Mouse (Mus musculus): ENCODE measurements around the gene Syt1. TPM values are rescaled to one million over a fixed set of nuclear protein-coding genes. Genes with fewer than 3 reads are reported as not detected.

The Syt1 gene
- polyA plus RNA-seq, 1 experiment from 2014 or later = 0.29 TPM

- Histone ChIP-seq H3K9ac (no peak overlapping the region), H3K4me2 (no peak overlapping the region), H3K9me3 (replicated peaks) (0 out of 2 replicates have a peak, but pooled peaks cover 5% of the 10 kb centered on the region), H3K4me1 (no peaks in the 10 kb centered on the region), H3K27ac (no peak overlapping the region), H3K4me3 (no peak overlapping the region), H3K27me3 (replicated peaks) (no peaks in the 10 kb centered on the region), H3K36me3 (no peaks in the 10 kb centered on the region)
- no peak for ATAC-seq
- WGBS (ENCODE audit: insufficient replicate concordance) = 76% methylated on average over 5 of the region's 5 CpGs
Measured at GRCm38 (mm10) chr10:108875730-108876129, 135.1 kb downstream of the Syt1 start.

- no peaks in the 10 kb centered on the region for H3K27me3 ChIP-seq (replicated peaks)
- H3K9me3 ChIP-seq (replicated peaks) = 0 out of 2 replicates have a peak, but pooled peaks cover 5% of the 10 kb centered on the region
- ATAC-seq = no peak
- no peak overlapping the region for H3K27ac ChIP-seq
- 60% methylated on average over 4 of the region's 4 CpGs for WGBS (ENCODE audit: insufficient replicate concordance)
- no peak overlapping the region for H3K4me2 ChIP-seq
- H3K9ac ChIP-seq = no peak overlapping the region
- H3K4me3 ChIP-seq = no peak overlapping the region
- no peaks in the 10 kb centered on the region for H3K36me3 ChIP-seq
- no peaks in the 10 kb centered on the region for H3K4me1 ChIP-seq
Measured at GRCm38 (mm10) chr10:108874687-108875086, 136.1 kb downstream of the Syt1 start.

DNA sequence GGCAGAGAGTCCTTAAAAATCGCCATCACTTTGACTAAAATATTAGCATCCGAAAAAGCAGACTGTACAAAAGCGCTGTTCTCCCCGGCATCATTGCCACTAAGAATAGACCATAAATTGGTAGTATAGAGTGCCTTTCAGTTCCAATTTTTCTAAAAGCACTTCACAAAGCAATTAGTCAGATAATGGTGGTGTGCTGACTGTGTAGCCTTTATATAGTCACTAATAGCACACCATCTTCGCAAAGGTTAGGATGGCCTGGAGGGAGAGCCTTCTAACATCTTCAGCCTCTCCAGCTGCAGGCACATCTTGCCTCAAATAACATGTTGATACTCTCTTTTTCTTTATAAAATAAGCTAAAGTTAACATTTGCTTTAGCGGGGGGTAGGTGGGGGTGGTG lies 138.4 kb downstream of the Syt1 start:
- ATAC-seq = no peak
- Histone ChIP-seq H3K4me1 (no peaks in the 10 kb centered on the region), H3K27ac (no peak overlapping the region), H3K4me3 (no peak overlapping the region), H3K9ac (no peak overlapping the region), H3K36me3 (no peaks in the 10 kb centered on the region), H3K4me2 (no peak overlapping the region), H3K27me3 (replicated peaks) (no peaks in the 10 kb centered on the region), H3K9me3 (replicated peaks) (no peaks in the 10 kb centered on the region)
- WGBS (ENCODE audit: insufficient replicate concordance) = 76% methylated on average over 6 of the region's 6 CpGs

- ATAC-seq = no peak
- Histone ChIP-seq H3K4me2 (no peak overlapping the region), H3K4me1 (no peaks in the 10 kb centered on the region), H3K27ac (no peak overlapping the region), H3K9me3 (replicated peaks) (no peaks in the 10 kb centered on the region), H3K36me3 (no peaks in the 10 kb centered on the region), H3K9ac (no peak overlapping the region), H3K4me3 (no peak overlapping the region), H3K27me3 (replicated peaks) (no peaks in the 10 kb centered on the region)
- WGBS (ENCODE audit: insufficient replicate concordance) = 66% methylated on average over 4 of the region's 4 CpGs
Measured at GRCm38 (mm10) chr10:108870586-108870985, 140.2 kb downstream of the Syt1 start.

- Histone ChIP-seq H3K36me3 (no peaks in the 10 kb centered on the region), H3K4me2 (no peak overlapping the region), H3K9me3 (replicated peaks) (no peaks in the 10 kb centered on the region), H3K4me3 (no peak overlapping the region), H3K9ac (no peak overlapping the region), H3K27ac (no peak overlapping the region), H3K27me3 (replicated peaks) (no peaks in the 10 kb centered on the region), H3K4me1 (no peaks in the 10 kb centered on the region)
- ATAC-seq = no peak
- WGBS (ENCODE audit: insufficient replicate concordance) = 64% methylated on average over 4 of the region's 4 CpGs
Measured at GRCm38 (mm10) chr10:108868136-108868535, 142.6 kb downstream of the Syt1 start.

DNA sequence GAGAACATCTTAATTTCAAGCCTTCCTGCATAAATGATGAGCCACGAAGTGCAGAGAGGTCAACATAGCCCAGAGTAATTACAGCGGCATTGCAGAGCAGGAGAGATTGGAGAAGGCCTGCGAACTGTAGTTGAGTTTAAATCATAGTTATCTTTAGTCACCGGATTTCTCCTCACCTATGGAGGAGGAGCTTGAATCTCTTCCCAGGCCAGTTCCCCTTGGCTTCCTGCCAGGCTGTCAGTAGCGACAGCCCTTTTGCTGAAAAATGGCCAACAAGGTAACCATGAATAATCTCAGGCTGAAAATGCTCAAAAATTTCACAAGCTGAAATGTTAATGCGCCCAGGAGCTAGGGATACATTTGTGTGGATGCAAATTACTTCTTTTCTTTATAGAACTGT lies 143.6 kb downstream of the Syt1 start:
- Histone ChIP-seq H3K4me3 (no peak overlapping the region), H3K36me3 (no peaks in the 10 kb centered on the region), H3K27me3 (replicated peaks) (no peaks in the 10 kb centered on the region), H3K27ac (no peak overlapping the region), H3K4me1 (no peaks in the 10 kb centered on the region), H3K4me2 (no peak overlapping the region), H3K9ac (no peak overlapping the region), H3K9me3 (replicated peaks) (no peaks in the 10 kb centered on the region)
- 65% methylated on average over 6 of the region's 6 CpGs for WGBS (ENCODE audit: insufficient replicate concordance)
- no peak for ATAC-seq

DNA sequence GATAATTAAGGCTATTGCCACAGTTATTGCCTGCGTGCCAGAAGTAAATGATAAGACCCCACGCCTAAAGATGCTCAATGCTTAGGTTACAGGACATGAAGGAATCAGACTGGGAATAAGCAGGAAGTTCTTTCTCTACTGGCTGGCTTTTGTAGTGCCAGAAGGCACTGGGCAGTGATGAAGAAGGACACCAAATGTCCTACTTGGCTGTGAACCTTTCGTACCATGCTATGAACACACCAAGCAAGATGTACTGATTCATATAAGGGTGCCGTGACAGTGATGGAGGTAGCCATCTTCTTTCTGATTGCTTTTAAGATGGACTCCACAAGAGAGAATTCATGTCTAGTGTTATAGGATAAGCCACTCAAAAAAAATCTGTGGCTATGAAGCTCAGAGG lies 145.2 kb downstream of the Syt1 start:
- H3K4me1 ChIP-seq = no peaks in the 10 kb centered on the region
- no peak overlapping the region for H3K27ac ChIP-seq
- H3K27me3 ChIP-seq (replicated peaks) = no peaks in the 10 kb centered on the region
- H3K4me3 ChIP-seq = no peak overlapping the region
- no peak overlapping the region for H3K4me2 ChIP-seq
- no peaks in the 10 kb centered on the region for H3K9me3 ChIP-seq (replicated peaks)
- no peaks in the 10 kb centered on the region for H3K36me3 ChIP-seq
- H3K9ac ChIP-seq = no peak overlapping the region
- WGBS (ENCODE audit: insufficient replicate concordance) = 63% methylated on average over 4 of the region's 4 CpGs
- no peak for ATAC-seq

GRCm38 (mm10) chr10:108855986-108856385 lies 154.8 kb downstream of the Syt1 start:
- H3K9me3 ChIP-seq (replicated peaks) = no peaks in the 10 kb centered on the region
- H3K4me1 ChIP-seq = no peaks in the 10 kb centered on the region
- WGBS (ENCODE audit: insufficient replicate concordance) = 79% methylated on average over 6 of the region's 6 CpGs
- no peaks in the 10 kb centered on the region for H3K27me3 ChIP-seq (replicated peaks)
- H3K9ac ChIP-seq = no peak overlapping the region
- ATAC-seq = no peak
- no peaks in the 10 kb centered on the region for H3K36me3 ChIP-seq
- H3K4me3 ChIP-seq = no peak overlapping the region
- no peak overlapping the region for H3K27ac ChIP-seq
- no peak overlapping the region for H3K4me2 ChIP-seq

DNA sequence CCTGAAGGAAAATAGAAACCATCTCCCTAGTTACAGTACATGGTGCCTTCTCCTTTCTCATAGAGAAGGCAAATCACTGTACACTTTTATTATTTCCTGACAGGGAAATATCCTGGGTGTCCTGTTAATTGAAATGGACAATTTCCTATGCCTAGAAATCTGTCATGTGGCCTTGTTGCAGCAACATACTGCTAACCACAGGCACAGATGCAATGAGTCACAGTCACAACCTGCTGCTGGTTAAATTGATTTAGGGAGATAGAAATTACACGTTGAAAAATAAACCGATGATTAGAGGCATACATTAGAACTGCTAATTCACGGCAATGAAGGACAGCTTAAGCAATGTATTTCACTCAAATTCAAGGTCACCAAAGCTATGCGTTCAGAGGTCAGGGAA lies 158.0 kb downstream of the Syt1 start:
- no peak overlapping the region for H3K27ac ChIP-seq
- no peaks in the 10 kb centered on the region for H3K4me1 ChIP-seq
- H3K9ac ChIP-seq = no peak overlapping the region
- no peaks in the 10 kb centered on the region for H3K9me3 ChIP-seq (replicated peaks)
- H3K36me3 ChIP-seq = no peaks in the 10 kb centered on the region
- no peaks in the 10 kb centered on the region for H3K27me3 ChIP-seq (replicated peaks)
- H3K4me3 ChIP-seq = no peak overlapping the region
- no peak overlapping the region for H3K4me2 ChIP-seq
- no peak for ATAC-seq
- WGBS (ENCODE audit: insufficient replicate concordance) = 66% methylated on average over 4 of the region's 4 CpGs

DNA sequence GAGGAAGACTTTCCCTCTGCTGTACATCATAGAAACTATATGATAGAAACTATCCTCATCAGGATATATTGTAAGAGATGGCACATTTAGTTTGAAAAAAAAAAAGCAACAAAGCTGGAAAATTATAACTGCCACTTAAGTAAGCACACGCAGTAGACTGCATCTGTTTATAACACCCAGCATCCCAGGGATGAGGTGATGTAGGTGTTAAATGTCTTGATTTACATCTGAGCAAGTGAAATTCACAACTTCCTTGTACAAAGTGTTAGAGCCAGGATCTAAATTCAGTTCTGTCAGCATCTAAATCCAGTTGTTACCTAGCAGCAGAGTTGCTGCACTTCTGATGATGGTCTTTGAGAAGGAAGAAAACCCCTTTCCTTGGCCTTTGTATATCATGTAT lies 173.3 kb downstream of the Syt1 start:
- ATAC-seq = no peak
- H3K27ac ChIP-seq = no peak overlapping the region
- H3K27me3 ChIP-seq (replicated peaks) = no peaks in the 10 kb centered on the region
- H3K4me2 ChIP-seq = no peak overlapping the region
- H3K9me3 ChIP-seq (replicated peaks) = no peaks in the 10 kb centered on the region
- no peak overlapping the region for H3K4me3 ChIP-seq
- no peak overlapping the region for H3K9ac ChIP-seq
- 71% methylated on average over 1 of the region's 1 CpGs for WGBS (ENCODE audit: insufficient replicate concordance)
- no peaks in the 10 kb centered on the region for H3K4me1 ChIP-seq
- H3K36me3 ChIP-seq = no peaks in the 10 kb centered on the region

DNA sequence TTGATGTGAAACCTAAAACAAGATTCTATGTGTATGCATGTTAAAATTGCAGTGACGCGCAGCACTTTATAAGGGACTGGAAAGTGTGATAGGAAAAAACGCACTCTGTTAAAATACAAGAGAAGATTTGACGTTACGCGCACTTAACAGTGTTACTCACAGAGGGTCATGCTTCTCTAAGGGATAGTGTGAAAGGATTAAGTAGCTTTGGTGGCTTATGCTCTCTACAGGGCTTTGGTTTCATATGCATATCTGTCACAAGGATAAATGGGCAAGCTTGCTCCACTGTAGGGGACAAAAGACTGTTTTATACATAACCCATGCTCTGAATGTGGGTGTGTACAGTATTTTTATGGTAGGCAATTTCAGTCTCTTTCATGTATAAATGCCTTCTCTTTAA lies 178.5 kb downstream of the Syt1 start:
- no peak for ATAC-seq
- no peak overlapping the region for H3K27ac ChIP-seq
- no peaks in the 10 kb centered on the region for H3K4me1 ChIP-seq
- no peak overlapping the region for H3K4me2 ChIP-seq
- no peaks in the 10 kb centered on the region for H3K9me3 ChIP-seq (replicated peaks)
- H3K27me3 ChIP-seq (replicated peaks) = no peaks in the 10 kb centered on the region
- H3K9ac ChIP-seq = no peak overlapping the region
- 86% methylated on average over 6 of the region's 6 CpGs for WGBS (ENCODE audit: insufficient replicate concordance)
- no peaks in the 10 kb centered on the region for H3K36me3 ChIP-seq
- no peak overlapping the region for H3K4me3 ChIP-seq

- no peak overlapping the region for H3K9ac ChIP-seq
- no peaks in the 10 kb centered on the region for H3K4me1 ChIP-seq
- H3K27me3 ChIP-seq (replicated peaks) = no peaks in the 10 kb centered on the region
- H3K4me3 ChIP-seq = no peak overlapping the region
- ATAC-seq = no peak
- H3K4me2 ChIP-seq = no peak overlapping the region
- no peak overlapping the region for H3K27ac ChIP-seq
- WGBS (ENCODE audit: insufficient replicate concordance) = 74% methylated on average over 6 of the region's 6 CpGs
- no peaks in the 10 kb centered on the region for H3K36me3 ChIP-seq
- no peaks in the 10 kb centered on the region for H3K9me3 ChIP-seq (replicated peaks)
Measured at GRCm38 (mm10) chr10:108831801-108832200, 179.0 kb downstream of the Syt1 start.

DNA sequence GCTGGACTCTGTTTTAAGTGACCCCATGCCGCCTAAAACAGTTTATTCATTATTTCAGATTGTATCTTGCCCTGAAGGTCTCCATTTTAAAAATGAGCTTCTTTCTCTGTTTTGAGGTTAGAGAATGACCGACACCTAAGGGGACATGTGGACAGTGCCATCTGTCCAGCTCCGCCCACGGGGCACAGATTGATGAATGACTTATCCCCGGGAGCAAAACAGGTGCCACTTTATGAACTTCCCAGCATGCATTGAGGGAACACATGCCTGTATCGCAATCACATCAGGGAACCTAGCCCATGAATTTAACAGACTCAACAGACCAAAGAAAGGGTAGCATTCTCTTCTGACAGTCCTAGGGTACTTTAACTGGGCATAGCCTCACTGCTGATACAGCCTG lies 188.5 kb downstream of the Syt1 start:
- Histone ChIP-seq H3K27me3 (replicated peaks) (no peaks in the 10 kb centered on the region), H3K27ac (no peak overlapping the region), H3K9ac (no peak overlapping the region), H3K36me3 (no peaks in the 10 kb centered on the region), H3K4me1 (no peaks in the 10 kb centered on the region), H3K4me2 (no peak overlapping the region), H3K4me3 (no peak overlapping the region), H3K9me3 (replicated peaks) (0 out of 2 replicates have a peak, but pooled peaks cover 5% of the 10 kb centered on the region)
- WGBS (ENCODE audit: insufficient replicate concordance) = 71% methylated on average over 6 of the region's 6 CpGs
- no peak for ATAC-seq

All from liver, embryonic 12.5 days (tissue).